Mouse (Mus musculus) ZHBTc4 (cell line): ENCODE results near the gene Tmeff1.
A peak's percentile ranks its signal among the peaks of the same experiment; 100 is the strongest.

Experiments
- DNase-seq: peaks from one replicate; pipeline ENCODE4 v3.0.0-alpha.2; 2011; ENCODE audit warnings: low read depth, low spot score

Tmeff1 gene

DNA sequence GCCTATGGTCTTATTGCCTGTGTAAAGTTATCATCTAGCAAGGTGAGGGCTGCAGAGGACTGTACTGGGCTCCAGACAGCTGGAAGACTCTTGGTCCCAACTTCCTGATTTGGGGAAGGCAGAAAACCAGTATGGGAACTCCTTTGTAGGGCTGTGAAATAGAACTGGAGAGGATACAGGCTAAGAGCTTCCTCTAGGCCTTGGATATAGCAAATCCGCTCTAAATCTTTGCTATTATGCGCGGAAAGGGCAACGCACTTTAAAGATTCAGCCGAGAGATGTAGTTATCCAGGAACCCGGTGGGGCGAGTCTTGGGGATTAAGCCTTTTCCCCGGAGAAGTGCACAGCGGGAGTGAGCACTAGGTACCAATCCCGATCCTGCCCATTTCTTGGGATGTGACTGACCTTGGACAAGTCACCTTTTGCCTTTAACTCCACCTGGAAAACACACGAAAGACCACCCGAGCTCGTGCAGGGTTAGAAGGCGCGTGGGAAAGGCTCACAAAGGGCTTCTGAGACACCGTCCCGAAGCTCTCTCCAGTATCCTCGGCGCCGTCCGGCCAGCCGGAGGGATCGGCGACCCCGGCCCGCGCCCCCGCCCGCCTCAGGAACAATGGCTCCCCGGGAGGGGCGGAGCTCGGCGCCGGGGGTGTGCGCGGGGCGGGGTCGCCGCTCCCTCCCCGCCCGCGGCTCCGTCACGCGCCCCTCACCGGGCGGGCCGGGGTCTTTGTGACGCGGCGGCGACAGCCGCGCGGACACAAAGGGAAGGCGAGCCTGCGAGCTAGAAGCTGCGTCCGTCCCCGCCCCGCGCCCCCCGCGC is at the start of gene Tmeff1:
Gene Tmeff1, plus strand, starts transcription at position 754 of the 820 bp plus-strand sequence.
- DNase-seq, result peak; percentile 86

GRCm38 (mm10) chr4:48536275-48536674 is 48.7 kb upstream of the Tmeff1 start:
- no peak for DNase-seq

GRCm38 (mm10) chr4:48537024-48537423 is 48.0 kb upstream of the Tmeff1 start:
- no peak for DNase-seq

- no peak for DNase-seq
These were observed 46.4 kb upstream of the Tmeff1 start for GRCm38 (mm10) chr4:48538581-48538980.

- peak; percentile 85 for DNase-seq
These were observed 45.0 kb upstream of the Tmeff1 start, which contains the start of gene Msantd3 for GRCm38 (mm10) chr4:48539841-48540575. Gene Msantd3 (plus strand): TSS chr4:48539935.

DNA sequence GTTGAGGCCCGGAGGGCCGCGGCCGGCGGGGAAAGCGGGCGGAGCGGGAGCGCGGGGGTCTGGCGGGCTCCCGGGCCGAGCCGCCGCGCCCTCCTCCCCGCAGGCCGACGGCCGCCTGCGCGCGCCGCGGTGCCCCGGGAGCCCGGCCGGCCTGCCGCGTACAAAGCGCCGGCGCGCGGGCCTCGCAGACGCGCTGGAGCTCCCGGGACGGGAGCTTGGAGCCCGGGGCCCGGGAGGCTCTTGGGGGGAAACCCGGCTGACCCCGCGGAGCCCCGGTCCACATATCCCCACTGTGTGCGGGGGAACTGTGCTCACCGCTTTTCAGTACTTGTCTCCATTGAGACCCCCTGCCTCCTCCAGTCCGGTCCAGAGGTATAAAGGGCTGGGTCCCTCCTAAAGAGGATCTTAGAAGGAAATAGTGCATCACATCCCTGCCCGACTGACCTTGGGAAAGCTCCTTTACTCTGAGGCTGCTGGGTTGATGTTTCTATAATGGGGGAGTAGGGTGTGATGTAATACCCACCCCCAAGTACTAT is 44.3 kb upstream of the Tmeff1 start:
- DNase-seq, result peak; percentile 59

- DNase-seq, result no peak
These were observed 43.3 kb upstream of the Tmeff1 start for GRCm38 (mm10) chr4:48541526-48542250.

DNA sequence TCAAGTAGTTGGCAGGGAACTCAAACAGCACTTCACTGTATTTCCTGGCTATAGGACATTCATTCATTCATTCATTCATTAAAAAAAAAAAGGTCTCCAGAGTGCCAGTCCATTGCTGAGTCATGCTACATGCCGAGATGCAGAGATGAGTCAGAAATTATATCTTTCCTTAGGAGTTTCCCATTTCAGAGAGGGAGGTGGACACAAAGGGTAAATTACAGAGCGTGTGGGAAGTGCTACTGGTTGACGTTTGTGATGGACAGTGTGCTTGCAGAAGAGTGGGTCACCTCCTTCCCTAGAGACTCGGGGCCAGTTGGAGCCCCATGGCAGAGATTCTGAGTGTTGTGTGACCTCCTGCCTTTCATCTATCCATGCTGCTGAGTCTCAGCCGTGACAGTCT is 42.6 kb upstream of the Tmeff1 start:
- DNase-seq, result no peak

DNA sequence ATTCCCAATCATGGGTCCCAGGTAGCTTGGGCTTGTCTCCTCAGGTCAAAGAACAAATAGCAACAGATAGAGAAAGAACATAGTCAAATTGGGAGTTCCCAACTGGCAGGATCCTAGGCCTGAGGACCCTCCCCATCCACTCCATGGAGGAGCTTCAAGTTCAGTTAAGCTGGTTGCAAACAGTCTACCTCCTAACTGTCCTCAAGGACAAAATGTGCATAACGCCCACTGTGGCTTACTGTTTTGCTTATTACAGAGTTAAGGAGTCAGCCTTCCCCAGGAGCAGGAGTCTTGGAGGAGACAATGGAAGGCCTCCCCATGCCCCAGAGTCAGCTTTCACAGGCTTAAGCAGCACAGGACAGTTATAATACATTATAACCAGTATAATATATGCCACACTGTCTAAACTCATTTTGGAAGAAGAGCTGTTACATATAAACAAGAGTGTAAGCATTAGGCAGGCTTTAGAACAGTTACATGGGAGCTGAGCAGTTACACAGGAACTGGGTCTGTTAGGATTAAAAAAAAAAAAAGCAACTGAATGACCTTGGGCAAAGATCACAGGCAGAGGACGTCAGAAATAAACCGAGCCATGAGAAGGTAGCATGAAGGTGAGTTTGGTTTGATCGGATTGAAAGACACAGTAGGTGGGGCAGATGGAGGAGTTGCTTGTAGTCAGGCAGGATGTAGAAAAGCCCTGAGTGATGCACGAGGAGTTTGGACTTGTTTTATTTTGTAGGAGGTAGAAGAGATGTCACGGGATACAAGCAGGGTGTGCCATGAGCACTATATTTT is 41.7 kb upstream of the Tmeff1 start:
- DNase-seq, result peak; percentile 69

GRCm38 (mm10) chr4:48544141-48544540 is 40.8 kb upstream of the Tmeff1 start:
- DNase-seq, result no peak

DNA sequence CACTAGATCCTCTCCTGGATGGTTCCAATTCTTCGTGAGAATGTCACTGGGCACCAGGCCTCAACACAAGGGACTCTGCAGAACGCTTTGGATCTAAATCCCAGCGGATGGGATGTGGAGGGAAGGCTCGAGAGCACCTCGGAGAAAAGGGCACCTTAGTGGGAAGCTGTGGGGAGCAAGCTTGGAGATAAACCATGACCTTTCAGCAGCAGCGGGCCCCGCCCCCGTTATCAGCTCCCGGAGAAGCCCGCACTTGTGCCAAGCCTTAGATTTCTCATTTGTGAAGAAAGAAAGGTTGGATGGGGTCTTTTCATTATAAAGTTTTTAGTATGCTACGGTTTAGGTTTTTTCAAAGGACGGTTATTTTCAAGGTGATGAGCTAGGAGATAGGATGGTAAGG is 39.0 kb upstream of the Tmeff1 start:
- no peak for DNase-seq

GRCm38 (mm10) chr4:48546568-48547496 is 38.1 kb upstream of the Tmeff1 start:
- DNase-seq, result no peak

DNA sequence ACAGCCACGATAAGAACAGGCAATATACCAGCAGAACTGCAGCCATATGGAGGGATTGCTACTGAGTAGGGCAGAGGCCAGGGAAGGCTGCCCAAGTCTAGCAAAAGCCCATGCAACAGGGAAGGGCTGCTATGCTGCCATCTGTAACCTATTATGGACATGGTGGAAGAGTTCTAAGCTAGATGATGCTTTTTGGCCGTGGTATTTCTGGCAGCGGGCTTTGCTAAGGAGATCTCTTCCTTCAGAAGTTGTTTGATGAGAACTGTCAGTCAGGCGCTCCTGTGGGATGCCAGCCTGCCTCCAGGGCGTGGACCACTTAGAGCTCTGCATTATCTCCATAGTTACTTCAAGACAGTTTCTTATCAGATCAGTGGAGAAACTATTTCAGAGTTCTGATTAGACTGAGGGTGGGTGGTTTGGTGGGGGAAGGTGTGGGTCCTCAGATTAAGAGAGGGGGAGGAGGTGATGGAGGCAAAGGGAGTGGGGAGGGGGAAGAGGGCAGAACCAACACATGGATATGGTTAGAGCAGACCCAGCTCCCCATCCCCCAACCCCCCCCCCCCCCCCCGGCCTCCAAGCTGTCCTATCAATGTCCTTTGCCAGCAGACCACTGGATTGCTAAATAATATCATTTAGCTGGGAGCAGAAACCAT is 36.5 kb upstream of the Tmeff1 start:
- no peak for DNase-seq

GRCm38 (mm10) chr4:48549661-48550060 is 35.3 kb upstream of the Tmeff1 start:
- no peak for DNase-seq

- DNase-seq, result peak; percentile 69
These were observed 32.4 kb upstream of the Tmeff1 start for GRCm38 (mm10) chr4:48552486-48553064.

DNA sequence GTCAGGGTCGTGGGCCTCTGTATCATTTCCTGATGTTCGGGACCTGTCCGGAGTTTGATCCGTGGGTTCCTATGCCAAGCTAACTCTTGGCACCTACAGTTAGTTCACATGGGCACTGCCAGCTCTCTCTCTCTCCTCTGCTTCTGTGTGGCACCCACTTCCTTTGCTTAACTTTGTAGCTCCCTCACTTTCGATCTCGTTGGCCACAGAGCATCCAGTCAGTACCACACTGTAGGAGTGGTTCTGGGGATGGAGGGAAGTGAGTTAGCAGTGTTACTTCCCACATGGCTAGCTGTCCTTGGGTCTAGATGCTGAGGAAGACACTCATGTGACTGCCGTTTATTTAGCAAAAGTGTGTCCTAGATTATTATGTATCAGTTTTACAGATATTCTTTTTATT is 30.8 kb upstream of the Tmeff1 start:
- DNase-seq, result no peak

GRCm38 (mm10) chr4:48555729-48556128 is 29.2 kb upstream of the Tmeff1 start:
- DNase-seq, result peak; percentile 75

- DNase-seq, result peak; percentile 28
These were observed 25.3 kb upstream of the Tmeff1 start for GRCm38 (mm10) chr4:48559652-48560051.

- DNase-seq, result no peak
These were observed 23.1 kb upstream of the Tmeff1 start for GRCm38 (mm10) chr4:48561824-48562223.
